Mouse (Mus musculus) MEL (cell line): ENCODE measurements around the gene Jmjd1c.

Source experiments
- CHD2 ChIP-seq: IDR thresholded peaks from 2 replicates; pipeline ENCODE4 v1.6.1; 2011; ENCODE audit warnings: low read length, improper control_type of control experiment
- CTCF ChIP-seq, 3 experiments: IDR thresholded peaks in 2 of 3; conservative IDR thresholded peaks in 1 of 3; 2 replicates each; pipeline ENCODE4 v1.5.1; 2011 to 2012; ENCODE audit warnings: low read length in 3 of 3, low read depth in 2 of 3, mild to moderate bottlenecking in 2 of 3, improper control_type of control experiment in 1 of 3, inconsistent platforms in 1 of 3, mixed read lengths in 1 of 3, moderate library complexity in 1 of 3; ENCODE audit not compliant: control insufficient read depth in 1 of 3, insufficient read depth in 1 of 3, poor library complexity in 1 of 3, severe bottlenecking in 1 of 3
- MYC ChIP-seq: IDR thresholded peaks from 2 replicates; pipeline ENCODE4 v1.6.1; 2011; ENCODE audit warnings: low read depth, mild to moderate bottlenecking, low read length, improper control_type of control experiment, moderate library complexity
- POLR2A ChIP-seq, 2 experiments: IDR thresholded peaks; 2 replicates each; pipeline ENCODE4 v1.6.1; 2011 to 2012; ENCODE audit warnings: low read length in 2 of 2, mild to moderate bottlenecking in 2 of 2, control low read depth in 1 of 2, improper control_type of control experiment in 1 of 2, low read depth in 1 of 2, moderate library complexity in 1 of 2; ENCODE audit not compliant: control insufficient read depth in 1 of 2, insufficient read depth in 1 of 2, poor library complexity in 1 of 2
- POLR2AphosphoS2 ChIP-seq: IDR thresholded peaks from 2 replicates; pipeline ENCODE4 v1.6.1; 2011; ENCODE audit warnings: low read length, improper control_type of control experiment
- ZC3H11A ChIP-seq: IDR thresholded peaks from 2 replicates; pipeline ENCODE4 v1.6.1; 2012; ENCODE audit warnings: low read depth, mild to moderate bottlenecking, inconsistent platforms, low read length, improper control_type of control experiment

- TF ChIP-seq ZC3H11A, result no peak
- no peak for TF ChIP-seq MYC
- TF ChIP-seq CTCF (IDR thresholded peaks at IDR 0.05 in 2 of 3, conservative IDR thresholded peaks at IDR 0.05 in 1 of 3; ENCODE audit: control insufficient read depth in 1 of 3, insufficient read depth in 1 of 3, low read depth in 2 of 3, low read length in 3 of 3, poor library complexity in 1 of 3, severe bottlenecking in 1 of 3), result no peak
- TF ChIP-seq CHD2, result no peak
- TF ChIP-seq POLR2AphosphoS2, result no peak
- TF ChIP-seq POLR2A (IDR thresholded peaks at IDR 0.05; ENCODE audit: control insufficient read depth in 1 of 2, insufficient read depth in 1 of 2, low read depth in 1 of 2, low read length in 2 of 2, poor library complexity in 1 of 2), result no peak
Measured at GRCm38 (mm10) chr10:67197829-67198228, 101.9 kb downstream of the Jmjd1c start.
